Mouse (Mus musculus) heart, embryonic 14.5 days (tissue): Measurements from ENCODE around the gene Gyg. TPM values are rescaled to one million over a fixed set of nuclear protein-coding genes. Genes with fewer than 3 reads are reported as not detected.
"Not testable (repeated sequence)": the region's sequence is repeated elsewhere in the genome, so short reads cannot be mapped to it uniquely, and the experiment has no call there.

ENCODE experiments used
- ATAC-seq: fragments of 200-750 bp; cut with Nextera tagmentation; 2 replicates; pipeline ENCODE4 v1.8.0; 2017; ENCODE audit warnings: low read depth, moderate TSS enrichment; ENCODE audit not compliant: insufficient number of reproducible peaks, insufficient read depth, low FRiP score
- H3K27ac ChIP-seq, 2 experiments: fragments of 200-500 bp in 1 of 2; fragments of 300-500 bp in 1 of 2; sonication (generic) in 1 of 2; replicated peaks in 1 of 2; 2 replicates each; pipeline ENCODE4 v1.5.1; 2012 to 2014; ENCODE audit warnings: low read depth in 2 of 2, low read length in 2 of 2, control low read depth in 1 of 2, mild to moderate bottlenecking in 1 of 2, mixed read lengths in 1 of 2; ENCODE audit not compliant: control insufficient read depth in 1 of 2, insufficient read depth in 1 of 2
- H3K27me3 ChIP-seq: fragments of 300-500 bp; sonication (generic); 2 replicates; pipeline ENCODE4 v1.6.1; 2014; ENCODE audit warnings: mild to moderate bottlenecking, low read length, control low read depth; ENCODE audit not compliant: control insufficient read depth, insufficient read depth
- H3K36me3 ChIP-seq: fragments of 300-500 bp; sonication (generic); 2 replicates; pipeline ENCODE4 v1.6.1; 2014; ENCODE audit warnings: mild to moderate bottlenecking, control low read depth, low read length, mixed read lengths; ENCODE audit not compliant: control insufficient read depth, insufficient read depth
- H3K4me1 ChIP-seq, 2 experiments: fragments of 200-500 bp in 1 of 2; fragments of 300-500 bp in 1 of 2; sonication (generic) in 1 of 2; 2 replicates each; pipeline ENCODE4 v1.6.1; 2012 to 2014; ENCODE audit warnings: low read length in 2 of 2, control low read depth in 1 of 2, mixed read lengths in 1 of 2; ENCODE audit not compliant: control insufficient read depth in 2 of 2, insufficient read depth in 2 of 2
- H3K4me2 ChIP-seq: fragments of 300-500 bp; sonication (generic); 2 replicates; pipeline ENCODE4 v1.6.1; 2014; ENCODE audit warnings: mild to moderate bottlenecking, low read length
- H3K4me3 ChIP-seq, 2 experiments: fragments of 200-500 bp in 1 of 2; fragments of 300-500 bp in 1 of 2; sonication (generic) in 1 of 2; 2 replicates each; pipeline ENCODE4 v1.5.1; 2012 to 2014; ENCODE audit warnings: low read length in 2 of 2, mild to moderate bottlenecking in 2 of 2, control low read depth in 1 of 2, low read depth in 1 of 2, moderate library complexity in 1 of 2; ENCODE audit not compliant: control insufficient read depth in 1 of 2, insufficient read depth in 1 of 2
- H3K9ac ChIP-seq: fragments of 300-500 bp; sonication (generic); 2 replicates; pipeline ENCODE4 v1.6.1; 2014; ENCODE audit warnings: mild to moderate bottlenecking, low read length
- H3K9me3 ChIP-seq: fragments of 300-500 bp; sonication (generic); 2 replicates; pipeline ENCODE4 v1.6.1; 2016; ENCODE audit warnings: low read length, control low read depth; ENCODE audit not compliant: control insufficient read depth
- WGBS: fragments of 180-500 bp; shearing (Covaris S2); extraction: QIAGEN DNeasy Blood & Tissue Kit; methylation state at CpG from one replicate; pipeline ENCODE4 v1.1.7; 2014; 5-methylcytosine and 5-hydroxymethylcytosine counted together
- polyA plus RNA-seq: library from polyadenylated mRNA; unstranded; fragments of >200 nt; fragmentation: Nextera tagmentation; extraction: Ambion mirVana; gene quantifications from 2 replicates; pipeline ENCODE4 v1.2.1, GENCODE M21; 2014

Gene Gyg
- polyA plus RNA-seq, 1 experiment from 2014 or later = 797 TPM

- WGBS = 28% methylated on average over 1 of the region's 1 CpGs
- H3K27me3 ChIP-seq = no peaks in the 10 kb centered on the region
- H3K9me3 ChIP-seq = no peaks in the 10 kb centered on the region
- H3K9ac ChIP-seq = no peak overlapping the region
- H3K36me3 ChIP-seq = peaks cover 87% of the 10 kb centered on the region
- H3K4me2 ChIP-seq = no peak overlapping the region
- H3K4me1 ChIP-seq = peaks cover 33 to 81% of the 10 kb centered on the region in 2 experiments
- ATAC-seq = no peak
- no peak overlapping the region for H3K4me3 ChIP-seq
- H3K27ac ChIP-seq = peak overlapping the region; percentile 65 to 73; a peak in 3 of 4 replicates
Measured at GRCm38 (mm10) chr3:20132731-20133130, 22.4 kb downstream of the Gyg start.

GRCm38 (mm10) chr3:20131350-20131720 lies 23.8 kb downstream of the Gyg start:
- peaks cover 87% of the 10 kb centered on the region for H3K36me3 ChIP-seq
- WGBS = 44% methylated on average over 2 of the region's 2 CpGs
- no peak overlapping the region for H3K4me2 ChIP-seq
- no peaks in the 10 kb centered on the region for H3K9me3 ChIP-seq
- 0 out of 2 replicates have a peak overlapping the region, but pooled peaks have one; percentile 35 for H3K9ac ChIP-seq
- H3K27ac ChIP-seq = peak overlapping the region; percentile 88 to 91
- peaks cover 27 to 67% of the 10 kb centered on the region in 2 experiments for H3K4me1 ChIP-seq
- no peak overlapping the region for H3K4me3 ChIP-seq
- no peaks in the 10 kb centered on the region for H3K27me3 ChIP-seq
- no peak for ATAC-seq

DNA sequence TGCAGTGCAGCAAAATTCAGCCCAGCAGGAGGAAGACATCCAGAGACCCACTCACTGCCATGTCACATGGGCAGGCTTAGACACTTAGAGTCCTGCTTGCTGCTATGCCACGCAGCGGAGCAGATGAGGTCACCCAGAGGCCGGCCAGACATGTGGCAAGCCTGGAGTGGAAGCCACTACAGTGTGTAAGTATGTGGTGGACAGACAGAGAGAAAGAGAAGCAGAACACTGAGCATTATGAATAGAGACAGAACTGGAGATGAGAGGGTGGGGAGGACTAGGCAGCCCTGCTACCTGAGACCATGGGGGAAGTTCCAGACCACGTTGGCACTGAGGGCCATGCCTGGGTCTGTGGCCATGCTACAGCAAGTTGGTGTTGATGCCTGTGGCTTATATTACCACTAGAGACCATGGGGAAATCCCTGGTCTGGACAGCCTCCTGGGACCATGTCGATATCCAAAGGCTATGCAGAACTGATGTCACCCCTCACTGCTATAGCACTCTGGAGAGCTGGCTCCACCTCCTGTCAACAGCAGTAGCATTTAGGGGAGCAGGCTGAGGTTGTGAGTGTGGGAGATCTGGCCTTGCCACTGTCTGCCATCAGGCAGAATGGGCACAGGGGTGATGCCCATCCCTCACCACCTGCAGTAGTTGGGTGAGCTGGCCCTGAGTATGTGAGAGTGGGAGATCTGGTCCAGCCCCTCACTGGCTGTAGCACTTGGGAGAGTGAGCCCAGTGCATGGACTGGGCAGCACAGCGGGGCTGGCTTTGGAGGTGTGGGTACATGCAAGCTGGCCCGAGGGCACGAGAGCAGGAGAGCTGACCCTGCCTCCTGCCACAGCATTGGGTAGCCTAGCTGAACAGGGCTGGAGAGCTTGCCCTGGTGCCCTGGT lies 24.4 kb downstream of the Gyg start:
- peaks cover 24 to 61% of the 10 kb centered on the region in 2 experiments for H3K4me1 ChIP-seq

DNA sequence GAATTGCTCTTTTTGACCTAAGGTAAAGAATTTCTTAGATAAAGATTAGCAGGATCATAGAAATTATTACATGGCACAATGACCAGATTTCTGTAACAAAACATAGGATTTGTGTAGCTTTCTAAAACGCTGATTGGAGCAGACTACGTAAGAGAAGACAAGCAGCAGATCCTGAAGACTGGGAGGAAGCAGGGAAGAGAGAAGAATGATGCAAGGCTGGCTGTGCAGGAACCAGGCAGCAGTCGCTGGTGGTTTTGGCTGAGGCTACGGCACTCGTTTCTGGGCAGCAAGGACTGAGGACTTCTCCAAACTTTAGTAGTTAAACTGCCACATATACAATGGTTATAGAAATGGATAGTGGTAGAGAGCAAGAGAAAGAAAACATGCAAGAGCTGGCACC lies 25.6 kb downstream of the Gyg start:
- no peak for ATAC-seq
- Histone ChIP-seq H3K9ac (peak overlapping the region; percentile 34; the same call in 1 of the 2 replicates), H3K4me2 (no peak overlapping the region), H3K27ac (peak overlapping the region; percentile 23 to 91; a peak in 3 of 4 replicates), H3K36me3 (peaks cover 87% of the 10 kb centered on the region), H3K9me3 (no peaks in the 10 kb centered on the region), H3K27me3 (no peaks in the 10 kb centered on the region), H3K4me3 (no peak overlapping the region), H3K4me1 (peaks cover 21 to 49% of the 10 kb centered on the region in 2 experiments)
- 88% methylated on average over 5 of the region's 5 CpGs for WGBS

More for the DNA sequence above, 24.4 kb downstream of the Gyg start:
- Histone ChIP-seq H3K4me3 (no peak overlapping the region), H3K36me3 (peaks cover 87% of the 10 kb centered on the region), H3K27me3 (no peaks in the 10 kb centered on the region), H3K27ac (peak overlapping the region; percentile 88 to 91), H3K9ac (peak overlapping the region; percentile 35; the same call in 1 of the 2 replicates), H3K9me3 (no peaks in the 10 kb centered on the region), H3K4me2 (no peak overlapping the region)
- peak; percentile 84 for ATAC-seq
- WGBS = 42% methylated on average over 8 of the region's 8 CpGs

DNA sequence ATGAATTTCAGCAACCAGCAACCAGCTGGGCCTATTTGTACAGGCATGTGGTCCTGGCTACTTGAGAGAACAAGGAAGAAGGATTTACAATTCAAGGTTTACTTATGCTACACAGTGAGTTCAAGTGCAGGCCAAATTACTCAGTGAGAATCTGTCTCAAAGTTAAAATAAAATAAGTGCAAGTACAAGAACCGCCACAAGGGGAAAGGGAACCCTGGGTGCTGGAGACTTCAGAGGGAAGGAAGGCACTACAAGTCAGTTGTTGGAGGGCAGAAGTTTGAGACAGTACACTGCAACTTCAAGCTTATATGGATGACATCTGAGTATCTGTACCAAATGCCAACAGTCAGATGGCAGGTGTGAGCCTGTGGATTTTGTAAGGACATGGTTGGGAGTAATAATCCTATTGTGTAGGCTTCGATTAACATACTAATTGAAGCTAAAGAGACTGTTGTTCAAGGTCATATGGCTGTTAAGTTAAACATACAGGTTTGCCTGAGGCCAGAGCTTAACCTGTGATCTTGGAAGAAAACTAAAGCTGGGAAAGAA lies 28.0 kb downstream of the Gyg start:
- Histone ChIP-seq H3K27ac (no peak overlapping the region), H3K36me3 (peaks cover 93% of the 10 kb centered on the region), H3K4me2 (no peak overlapping the region), H3K9ac (no peak overlapping the region), H3K4me1 (peaks cover 15 to 28% of the 10 kb centered on the region in 2 experiments), H3K4me3 (no peak overlapping the region), H3K9me3 (no peaks in the 10 kb centered on the region), H3K27me3 (no peaks in the 10 kb centered on the region)
- no peak for ATAC-seq
- WGBS = 79% methylated on average over 2 of the region's 2 CpGs

DNA sequence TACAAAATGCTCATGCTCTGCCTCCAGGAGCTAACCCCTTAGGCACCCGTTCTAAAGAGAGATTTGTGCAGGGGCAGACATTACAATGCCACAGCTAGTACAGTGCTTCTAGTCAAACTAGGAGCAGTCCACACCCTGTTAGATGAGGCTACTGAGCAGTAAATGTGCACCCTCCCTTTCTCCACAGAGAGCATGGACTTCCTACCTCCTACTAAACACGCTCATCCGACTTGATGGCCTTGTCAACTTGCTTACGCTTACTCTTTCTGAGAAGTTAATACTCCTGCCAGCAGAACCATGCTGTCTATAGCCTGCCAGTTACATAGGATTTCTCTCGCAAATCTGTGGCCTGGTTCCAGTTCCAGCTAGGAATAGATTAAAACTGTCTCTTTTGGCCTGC lies 29.5 kb downstream of the Gyg start:
- no peaks in the 10 kb centered on the region for H3K27me3 ChIP-seq
- peaks cover 5 to 17% of the 10 kb centered on the region in 2 experiments for H3K4me1 ChIP-seq
- H3K9me3 ChIP-seq = no peaks in the 10 kb centered on the region
- 0 out of 4 replicates have a peak overlapping the region, but pooled peaks of 1 of the 2 experiments have one; percentile 8 for H3K27ac ChIP-seq
- H3K4me2 ChIP-seq = no peak overlapping the region
- H3K36me3 ChIP-seq = peaks cover 97% of the 10 kb centered on the region
- no peak overlapping the region for H3K9ac ChIP-seq
- ATAC-seq = no peak
- WGBS = 88% methylated on average over 5 of the region's 5 CpGs
- no peak overlapping the region for H3K4me3 ChIP-seq

- H3K4me2 ChIP-seq, ATAC-seq, H3K9me3 ChIP-seq, H3K27me3 ChIP-seq, H3K4me3 ChIP-seq, H3K9ac ChIP-seq, H3K4me1 ChIP-seq, H3K27ac ChIP-seq: not testable (repeated sequence)
- H3K36me3 ChIP-seq = peaks cover 87% of the 10 kb centered on the region
- 87% methylated on average over 5 of the region's 5 CpGs for WGBS
Measured at GRCm38 (mm10) chr3:20121582-20121981, 33.5 kb downstream of the Gyg start.
